Mouse (Mus musculus) forebrain, postnatal 0 days (tissue): ENCODE measurements around the gene Pick1. TPM values are rescaled to one million over a fixed set of nuclear protein-coding genes. Genes with fewer than 3 reads are reported as not detected.

Experiments used
- ATAC-seq: fragments of 200-750 bp; cut with Nextera tagmentation; 2 replicates; pipeline ENCODE4 v1.8.0; 2017; ENCODE audit warnings: mild to moderate bottlenecking, moderate library complexity
- DNase-seq: peaks from one replicate; pipeline ENCODE4 v3.0.0-alpha.2; 2015
- H3K27ac ChIP-seq: fragments of 300-500 bp; sonication (generic); 2 replicates; pipeline ENCODE4 v1.5.1; 2014; ENCODE audit warnings: low read depth, mild to moderate bottlenecking, antibody characterized with exemption, low read length, moderate library complexity, mixed read lengths
- H3K27me3 ChIP-seq: fragments of 300-500 bp; sonication (generic); 2 replicates; pipeline ENCODE4 v1.6.1; 2014; ENCODE audit warnings: mild to moderate bottlenecking, low read length, mixed read lengths; ENCODE audit not compliant: insufficient read depth
- H3K36me3 ChIP-seq: fragments of 300-500 bp; sonication (generic); 2 replicates; pipeline ENCODE4 v1.6.1; 2014; ENCODE audit warnings: mild to moderate bottlenecking, moderate library complexity; ENCODE audit not compliant: insufficient read depth
- H3K4me1 ChIP-seq: fragments of 300-500 bp; sonication (generic); 2 replicates; pipeline ENCODE4 v1.6.1; 2014; ENCODE audit warnings: antibody characterized with exemption; ENCODE audit not compliant: insufficient read depth
- H3K4me2 ChIP-seq: fragments of 300-500 bp; sonication (generic); 2 replicates; pipeline ENCODE4 v1.6.1; 2014; ENCODE audit warnings: low read depth, mild to moderate bottlenecking, moderate library complexity
- H3K4me3 ChIP-seq: fragments of 300-500 bp; sonication (generic); 2 replicates; pipeline ENCODE4 v1.5.1; 2014; ENCODE audit warnings: low read depth, low read length, mixed read lengths
- H3K9ac ChIP-seq: fragments of 300-500 bp; sonication (generic); 2 replicates; pipeline ENCODE4 v1.6.1; 2014; ENCODE audit warnings: mild to moderate bottlenecking
- H3K9me3 ChIP-seq: fragments of 300-500 bp; sonication (generic); 2 replicates; pipeline ENCODE4 v1.6.1; 2016; ENCODE audit warnings: low read length
- CTCF ChIP-seq: sonication (generic); IDR thresholded peaks from 2 replicates; pipeline ENCODE4 v1.5.1; 2016; ENCODE audit warnings: antibody characterized with exemption, control low read depth, low read depth
- WGBS: fragments of 180-500 bp; shearing (Covaris S2); extraction: QIAGEN DNeasy Blood & Tissue Kit; methylation state at CpG from one replicate; pipeline ENCODE4 v1.1.7; 2014; 5-methylcytosine and 5-hydroxymethylcytosine counted together
- polyA plus RNA-seq: library from polyadenylated mRNA; unstranded; fragments of >200 nt; fragmentation: Nextera tagmentation; extraction: Ambion mirVana; gene quantifications from 2 replicates; pipeline ENCODE4 v1.2.1, GENCODE M21; 2015
- total RNA-seq: library from RNA; depleted of rRNA; stranded (reverse); fragments of >200 nt; gene quantifications from 2 replicates; pipeline ENCODE4 v1.2.3, GENCODE M21; 2014

Pick1 gene
- total and polyA plus RNA-seq, 2 experiments from 2014 or later: 72.7 to 84.7 TPM

DNA sequence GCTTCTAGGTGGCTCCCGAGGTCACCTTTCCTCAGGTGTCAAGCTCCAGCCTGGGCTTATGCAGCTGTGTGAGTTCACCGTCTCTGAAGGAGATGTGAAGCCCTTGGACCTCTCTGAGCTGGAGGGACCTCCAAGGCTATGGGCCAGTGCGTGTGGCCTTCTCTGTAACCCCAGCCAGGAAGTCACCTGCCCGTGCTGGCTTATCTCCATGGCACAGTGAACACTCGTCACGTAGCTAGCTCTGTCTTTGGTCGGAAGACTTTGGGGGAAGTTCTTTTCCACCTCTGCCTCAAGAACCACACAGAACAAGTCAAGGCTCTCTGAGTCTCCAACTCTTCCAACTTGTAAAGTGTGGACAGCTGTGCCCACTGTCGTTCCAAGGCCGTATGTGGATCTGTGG lies 34.9 kb upstream of the Pick1 start:
- no peaks in the 10 kb centered on the region for H3K9me3 ChIP-seq
- no peaks in the 10 kb centered on the region for H3K27me3 ChIP-seq
- H3K4me2 ChIP-seq: 0 out of 2 replicates have a peak overlapping the region, but pooled peaks have one; percentile 40
- WGBS: 77% methylated on average over 9 of the region's 9 CpGs
- TF ChIP-seq CTCF: no peak
- H3K4me1 ChIP-seq: peaks cover 13% of the 10 kb centered on the region
- no peak overlapping the region for H3K4me3 ChIP-seq
- DNase-seq (no peak), ATAC-seq (no peak)
- no peaks in the 10 kb centered on the region for H3K36me3 ChIP-seq
- 0 out of 2 replicates have a peak overlapping the region, but pooled peaks have one; percentile 40 for H3K9ac ChIP-seq
- H3K27ac ChIP-seq: peak overlapping the region; percentile 86

DNA sequence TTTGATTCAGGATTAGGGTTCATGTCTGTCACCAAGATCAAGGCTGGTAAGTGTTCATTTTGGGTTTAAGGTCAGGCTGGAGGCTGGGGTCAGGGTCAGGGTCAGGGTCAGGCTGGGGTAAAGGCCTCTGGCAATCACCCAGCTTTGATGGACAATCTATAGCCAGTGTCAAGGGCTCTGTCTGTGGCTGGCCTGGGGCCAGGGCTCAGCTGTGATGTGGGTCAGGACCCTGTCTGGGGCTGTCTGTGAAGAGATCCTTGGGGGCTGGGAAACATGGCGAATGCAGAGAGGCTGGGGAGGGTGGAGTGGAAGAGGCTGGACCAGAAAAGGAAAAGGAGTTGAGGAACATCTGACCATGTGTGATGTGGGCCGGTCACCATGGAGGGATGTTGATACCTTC lies 34.0 kb upstream of the Pick1 start:
- no peak overlapping the region for H3K9ac ChIP-seq
- TF ChIP-seq CTCF: no peak
- no peak overlapping the region for H3K27ac ChIP-seq
- no peaks in the 10 kb centered on the region for H3K9me3 ChIP-seq
- DNase-seq: no peak
- ATAC-seq: no peak
- no peaks in the 10 kb centered on the region for H3K27me3 ChIP-seq
- 82% methylated on average over 2 of the region's 2 CpGs for WGBS
- H3K4me3 ChIP-seq: no peak overlapping the region
- no peak overlapping the region for H3K4me2 ChIP-seq
- H3K4me1 ChIP-seq: peaks cover 13% of the 10 kb centered on the region
- no peaks in the 10 kb centered on the region for H3K36me3 ChIP-seq

DNA sequence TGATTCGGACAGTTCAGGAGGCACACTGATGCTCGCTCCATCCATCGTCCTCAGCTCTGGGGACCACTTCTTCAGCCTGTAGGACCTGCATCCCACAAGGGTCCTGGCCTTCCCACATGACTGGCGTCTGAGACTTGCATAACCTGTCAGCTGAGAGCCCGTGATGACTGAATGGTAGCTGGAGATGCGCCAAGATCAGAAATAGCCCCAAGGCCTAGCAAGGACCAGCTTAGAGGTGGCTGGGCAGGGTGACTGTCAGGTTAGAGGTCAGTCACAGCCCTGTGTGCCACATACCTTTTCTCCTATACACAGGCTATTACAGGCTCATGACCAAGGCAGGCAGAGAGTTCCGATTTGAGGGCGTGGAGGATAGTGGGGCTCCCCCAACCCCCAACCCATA lies 33.5 kb upstream of the Pick1 start:
- no peak for TF ChIP-seq CTCF
- no peaks in the 10 kb centered on the region for H3K27me3 ChIP-seq
- no peak for DNase-seq

DNA sequence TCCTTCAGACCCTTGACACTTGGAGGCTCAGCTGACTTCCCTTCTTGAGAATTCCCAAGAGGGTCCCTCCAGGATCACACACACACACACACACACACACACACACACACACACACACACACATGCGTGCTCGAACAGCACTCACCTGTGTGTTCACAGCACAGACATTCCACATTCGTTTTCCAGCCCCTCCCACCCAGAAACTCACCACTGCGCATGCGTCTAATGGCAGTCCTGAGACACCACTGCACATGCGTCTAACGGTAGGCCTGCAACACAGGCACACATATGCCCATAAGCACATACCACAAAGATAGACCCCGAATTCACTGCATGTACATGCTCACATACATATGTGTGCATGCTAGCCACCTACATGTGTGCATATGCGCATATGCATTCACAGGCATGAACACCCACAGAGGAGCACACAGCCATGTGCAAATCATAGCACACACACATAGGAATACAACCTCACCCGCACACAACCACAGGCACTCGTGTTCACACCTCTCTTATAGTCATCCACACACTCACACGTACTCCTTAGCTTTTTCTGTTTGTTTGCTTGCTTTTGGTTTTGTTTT lies 29.5 kb upstream of the Pick1 start:
- H3K27ac ChIP-seq: no peak overlapping the region
- 94% methylated on average over 12 of the region's 12 CpGs for WGBS
- peaks cover 6% of the 10 kb centered on the region; the same call in 1 of the 2 replicates for H3K4me1 ChIP-seq
- no peak overlapping the region for H3K4me2 ChIP-seq
- no peak for TF ChIP-seq CTCF
- no peak for DNase-seq
- no peaks in the 10 kb centered on the region for H3K27me3 ChIP-seq
- no peak overlapping the region for H3K9ac ChIP-seq
- ATAC-seq: no peak
- no peaks in the 10 kb centered on the region for H3K36me3 ChIP-seq
- H3K9me3 ChIP-seq: no peaks in the 10 kb centered on the region
- H3K4me3 ChIP-seq: no peak overlapping the region

More for the DNA sequence above, 33.5 kb upstream of the Pick1 start:
- Histone ChIP-seq H3K4me1 (peaks cover 13% of the 10 kb centered on the region), H3K9me3 (no peaks in the 10 kb centered on the region), H3K27ac (no peak overlapping the region), H3K4me2 (no peak overlapping the region), H3K4me3 (no peak overlapping the region), H3K9ac (no peak overlapping the region), H3K36me3 (no peaks in the 10 kb centered on the region)
- ATAC-seq: no peak
- WGBS: 81% methylated on average over 8 of the region's 8 CpGs

DNA sequence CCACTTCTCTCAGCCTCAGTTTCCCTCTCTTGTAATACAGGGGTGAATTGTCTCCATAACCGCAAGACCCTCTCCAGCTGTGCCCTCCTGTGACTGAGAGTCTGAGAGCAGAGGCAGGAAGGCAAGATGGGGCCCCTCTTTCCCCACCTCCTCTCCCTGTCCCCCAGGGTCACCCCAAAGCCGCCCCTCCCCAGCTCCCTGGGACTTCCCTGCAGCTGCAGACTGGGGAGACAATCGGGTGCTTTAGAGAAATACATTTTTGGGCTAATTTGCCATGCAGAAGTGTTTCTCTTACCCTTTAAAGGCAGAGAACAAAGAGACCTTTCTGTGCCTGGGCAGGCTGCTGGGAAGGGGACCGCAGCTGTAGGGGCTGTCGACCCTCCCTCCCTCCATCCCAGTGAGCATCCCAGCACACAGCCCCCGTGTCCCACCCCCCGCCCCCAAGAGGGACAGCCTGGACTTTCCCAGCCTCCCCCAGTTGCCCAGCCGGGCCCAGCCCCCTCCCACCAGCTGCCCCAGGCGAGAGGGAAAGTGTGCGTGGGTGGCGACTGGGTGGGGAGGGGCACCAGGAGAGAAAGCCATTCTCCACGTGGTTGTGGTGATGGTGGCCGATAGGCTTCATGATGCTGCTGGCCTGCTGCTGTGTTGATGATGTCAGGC lies 27.4 kb upstream of the Pick1 start:
- peak; percentile 49 for DNase-seq
- H3K9ac ChIP-seq: no peak overlapping the region
- 17% methylated on average over 13 of the region's 13 CpGs for WGBS
- ATAC-seq: peak; percentile 84
- no peak overlapping the region for H3K4me3 ChIP-seq
- no peak overlapping the region; the same call in 1 of the 2 replicates for H3K4me2 ChIP-seq
- no peaks in the 10 kb centered on the region for H3K36me3 ChIP-seq
- H3K9me3 ChIP-seq: no peaks in the 10 kb centered on the region
- no peak overlapping the region for H3K27ac ChIP-seq
- H3K27me3 ChIP-seq: no peaks in the 10 kb centered on the region
- 0 out of 2 replicates have a peak, but pooled peaks cover 6% of the 10 kb centered on the region for H3K4me1 ChIP-seq
- no peak for TF ChIP-seq CTCF

DNA sequence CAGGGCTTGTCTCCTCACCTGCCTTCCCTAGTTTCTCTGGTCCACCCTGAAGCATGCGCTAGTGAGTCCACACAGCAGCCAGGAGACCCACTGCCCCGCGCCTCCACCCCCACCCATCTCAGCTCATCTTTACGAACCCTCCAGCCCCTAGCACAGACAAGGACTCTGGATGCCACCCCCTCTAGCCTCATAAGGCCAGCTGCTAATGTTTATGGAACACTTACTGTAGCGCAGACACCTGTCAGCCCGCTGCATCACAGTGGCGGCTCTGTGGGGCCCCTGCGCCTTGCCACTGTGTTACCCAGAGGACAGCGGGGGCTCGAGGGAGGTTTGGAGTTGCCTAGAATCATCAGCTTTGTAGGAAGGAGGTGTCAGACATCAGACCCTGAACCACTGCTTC lies 26.4 kb upstream of the Pick1 start:
- H3K4me2 ChIP-seq: no peak overlapping the region
- H3K9ac ChIP-seq: no peak overlapping the region
- no peak for TF ChIP-seq CTCF
- H3K27me3 ChIP-seq: no peaks in the 10 kb centered on the region
- no peaks in the 10 kb centered on the region for H3K36me3 ChIP-seq
- ATAC-seq: peak; percentile 53
- H3K4me1 ChIP-seq: 0 out of 2 replicates have a peak, but pooled peaks cover 6% of the 10 kb centered on the region
- H3K27ac ChIP-seq: peak overlapping the region; percentile 36; the same call in 1 of the 2 replicates
- WGBS: 51% methylated on average over 10 of the region's 10 CpGs
- no peaks in the 10 kb centered on the region for H3K9me3 ChIP-seq
- no peak overlapping the region for H3K4me3 ChIP-seq
- peak; percentile 14 for DNase-seq

DNA sequence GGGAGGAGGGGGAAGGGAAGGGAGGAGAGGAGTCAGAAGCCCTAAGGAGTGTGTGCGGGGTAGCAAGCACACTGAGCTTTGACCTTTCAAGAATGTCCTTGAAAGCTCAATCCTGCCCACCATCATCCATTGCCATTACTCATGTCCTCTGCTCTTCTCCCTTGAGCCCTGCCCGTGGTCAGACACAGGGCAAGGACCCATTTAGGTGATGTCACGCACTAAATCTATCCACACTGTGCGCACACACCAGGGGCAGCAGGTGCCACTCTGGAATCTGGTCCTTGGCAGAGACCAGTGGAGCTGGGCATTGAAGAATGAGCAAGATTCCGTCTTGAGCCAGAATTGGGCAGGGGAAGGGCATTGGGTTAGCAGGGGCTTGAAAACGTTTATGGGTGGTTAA lies 20.8 kb upstream of the Pick1 start:
- H3K9ac ChIP-seq: no peak overlapping the region
- no peak overlapping the region for H3K4me2 ChIP-seq
- H3K27me3 ChIP-seq: no peaks in the 10 kb centered on the region
- no peaks in the 10 kb centered on the region for H3K4me1 ChIP-seq
- no peaks in the 10 kb centered on the region for H3K36me3 ChIP-seq
- ATAC-seq (no peak), DNase-seq (no peak)
- no peak for TF ChIP-seq CTCF
- no peaks in the 10 kb centered on the region for H3K9me3 ChIP-seq
- no peak overlapping the region for H3K27ac ChIP-seq
- no peak overlapping the region for H3K4me3 ChIP-seq
- WGBS: 73% methylated on average over 6 of the region's 6 CpGs
